Mouse (Mus musculus): ENCODE data around the gene Sptbn4. TPM values are rescaled to one million over a fixed set of nuclear protein-coding genes. Genes with fewer than 3 reads are reported as not detected.

The Sptbn4 gene
- polyA plus RNA-seq, 1 experiment from 2014 or later, result 4.1 TPM

GRCm38 (mm10) chr7:27310996-27311535 is 136.4 kb downstream of the Sptbn4 start:
- Histone ChIP-seq H3K4me3 (replicated peaks; ENCODE audit: low read depth, low read length) (no peak overlapping the region), H3K4me1 (ENCODE audit: control insufficient read depth, insufficient read depth, low read length) (0 out of 2 replicates have a peak, but pooled peaks cover 10% of the 10 kb centered on the region), H3K36me3 (ENCODE audit: control insufficient read depth, insufficient read depth, low read length) (no peaks in the 10 kb centered on the region), H3K27ac (replicated peaks; ENCODE audit: low read depth, low read length) (no peak overlapping the region), H3K9ac (replicated peaks; ENCODE audit: low read length) (no peak overlapping the region), H3K4me2 (ENCODE audit: low read length) (no peak overlapping the region; the same call in 1 of the 2 replicates), H3K27me3 (ENCODE audit: control insufficient read depth, insufficient read depth, low read length) (peaks cover 4% of the 10 kb centered on the region; the same call in 1 of the 2 replicates), H3K9me3 (ENCODE audit: control insufficient read depth, low read length) (peaks cover 4% of the 10 kb centered on the region; the same call in 1 of the 2 replicates)
- DNase-seq (no peak), ATAC-seq (ENCODE audit: low FRiP score, low TSS enrichment) (no peak)
- WGBS, result 49% methylated on average over 8 of the region's 8 CpGs

- Histone ChIP-seq H3K4me3 (replicated peaks; ENCODE audit: low read depth, low read length) (peak overlapping the region; percentile 24; the same call in 1 of the 2 replicates), H3K9me3 (ENCODE audit: control insufficient read depth, low read length) (peaks cover 4% of the 10 kb centered on the region; the same call in 1 of the 2 replicates), H3K36me3 (ENCODE audit: control insufficient read depth, insufficient read depth, low read length) (no peaks in the 10 kb centered on the region), H3K9ac (replicated peaks; ENCODE audit: low read length) (peak overlapping the region; percentile 37; the same call in 1 of the 2 replicates), H3K27me3 (ENCODE audit: control insufficient read depth, insufficient read depth, low read length) (peaks cover 4% of the 10 kb centered on the region; the same call in 1 of the 2 replicates), H3K4me2 (ENCODE audit: low read length) (peak overlapping the region; percentile 54), H3K27ac (replicated peaks; ENCODE audit: low read depth, low read length) (no peak overlapping the region), H3K4me1 (ENCODE audit: control insufficient read depth, insufficient read depth, low read length) (0 out of 2 replicates have a peak, but pooled peaks cover 10% of the 10 kb centered on the region)
- WGBS, result 6% methylated on average over 17 of the region's 17 CpGs
- peak; percentile 72 for DNase-seq
- peak; percentile 46; the same call in 1 of the 2 replicates for ATAC-seq (ENCODE audit: low FRiP score, low TSS enrichment)
Observed at GRCm38 (mm10) chr7:27310306-27310705, 137.2 kb downstream of the Sptbn4 start.

GRCm38 (mm10) chr7:27309832-27310231 is 137.7 kb downstream of the Sptbn4 start:
- no peak for ATAC-seq (ENCODE audit: low FRiP score, low TSS enrichment)
- WGBS, result 49% methylated on average over 3 of the region's 3 CpGs
- H3K4me1 ChIP-seq (ENCODE audit: control insufficient read depth, insufficient read depth, low read length), result 0 out of 2 replicates have a peak, but pooled peaks cover 10% of the 10 kb centered on the region
- H3K4me3 ChIP-seq (replicated peaks; ENCODE audit: low read depth, low read length), result no peak overlapping the region
- H3K4me2 ChIP-seq (ENCODE audit: low read length), result no peak overlapping the region
- H3K36me3 ChIP-seq (ENCODE audit: control insufficient read depth, insufficient read depth, low read length), result no peaks in the 10 kb centered on the region
- peaks cover 4% of the 10 kb centered on the region; the same call in 1 of the 2 replicates for H3K9me3 ChIP-seq (ENCODE audit: control insufficient read depth, low read length)
- no peak for DNase-seq
- H3K9ac ChIP-seq (replicated peaks; ENCODE audit: low read length), result no peak overlapping the region
- peaks cover 4% of the 10 kb centered on the region; the same call in 1 of the 2 replicates for H3K27me3 ChIP-seq (ENCODE audit: control insufficient read depth, insufficient read depth, low read length)
- no peak overlapping the region for H3K27ac ChIP-seq (replicated peaks; ENCODE audit: low read depth, low read length)

- Histone ChIP-seq H3K27ac (replicated peaks; ENCODE audit: low read depth, low read length) (no peak overlapping the region), H3K9ac (replicated peaks; ENCODE audit: low read length) (no peak overlapping the region), H3K4me3 (replicated peaks; ENCODE audit: low read depth, low read length) (peak overlapping the region; percentile 14; the same call in 1 of the 2 replicates), H3K4me1 (ENCODE audit: control insufficient read depth, insufficient read depth, low read length) (0 out of 2 replicates have a peak, but pooled peaks cover 10% of the 10 kb centered on the region), H3K36me3 (ENCODE audit: control insufficient read depth, insufficient read depth, low read length) (no peaks in the 10 kb centered on the region), H3K9me3 (ENCODE audit: control insufficient read depth, low read length) (peaks cover 4% of the 10 kb centered on the region; the same call in 1 of the 2 replicates), H3K27me3 (ENCODE audit: control insufficient read depth, insufficient read depth, low read length) (peaks cover 4% of the 10 kb centered on the region; the same call in 1 of the 2 replicates), H3K4me2 (ENCODE audit: low read length) (peak overlapping the region; percentile 48)
- peak; percentile 40 for DNase-seq
- no peak for ATAC-seq (ENCODE audit: low FRiP score, low TSS enrichment)
- 15% methylated on average over 28 of the region's 28 CpGs for WGBS
Observed at GRCm38 (mm10) chr7:27308821-27309549, 138.5 kb downstream of the Sptbn4 start.

GRCm38 (mm10) chr7:27307551-27307950 is 139.9 kb downstream of the Sptbn4 start:
- no peak for ATAC-seq (ENCODE audit: low FRiP score, low TSS enrichment)
- Histone ChIP-seq H3K9ac (replicated peaks; ENCODE audit: low read length) (no peak overlapping the region), H3K4me3 (replicated peaks; ENCODE audit: low read depth, low read length) (no peak overlapping the region), H3K9me3 (ENCODE audit: control insufficient read depth, low read length) (no peaks in the 10 kb centered on the region), H3K4me1 (ENCODE audit: control insufficient read depth, insufficient read depth, low read length) (0 out of 2 replicates have a peak, but pooled peaks cover 10% of the 10 kb centered on the region), H3K36me3 (ENCODE audit: control insufficient read depth, insufficient read depth, low read length) (no peaks in the 10 kb centered on the region), H3K27me3 (ENCODE audit: control insufficient read depth, insufficient read depth, low read length) (peaks cover 4% of the 10 kb centered on the region; the same call in 1 of the 2 replicates), H3K27ac (replicated peaks; ENCODE audit: low read depth, low read length) (no peak overlapping the region), H3K4me2 (ENCODE audit: low read length) (no peak overlapping the region)
- DNase-seq, result no peak
- 40% methylated on average over 9 of the region's 9 CpGs for WGBS

Other genes starting within 250 kb of the Sptbn4 start
- 7.3 and 7.4 TPM in 2 replicates for gene Itpkc, start 219.0 kb downstream of the Sptbn4 start, polyA plus RNA-seq (2014; fragmentation: Nextera tagmentation; extraction: Ambion mirVana)
- gene Coq8b, start 214.7 kb downstream of the Sptbn4 start, polyA plus RNA-seq (2014; fragmentation: Nextera tagmentation; extraction: Ambion mirVana), result 19.8 and 22.6 TPM in 2 replicates
- gene Numbl, start 189.3 kb downstream of the Sptbn4 start, polyA plus RNA-seq (2014; fragmentation: Nextera tagmentation; extraction: Ambion mirVana), result 33.7 and 50.1 TPM in 2 replicates
- 6.4 and 7.4 TPM in 2 replicates for gene Ltbp4, start 110.0 kb downstream of the Sptbn4 start, polyA plus RNA-seq (2014; fragmentation: Nextera tagmentation; extraction: Ambion mirVana)
- gene Shkbp1, start 91.7 kb downstream of the Sptbn4 start, polyA plus RNA-seq (2014; fragmentation: Nextera tagmentation; extraction: Ambion mirVana), result 50.4 and 52.5 TPM in 2 replicates
- not detected in 2 replicates for gene Gm20479, start 90.3 kb downstream of the Sptbn4 start, polyA plus RNA-seq (2014; fragmentation: Nextera tagmentation; extraction: Ambion mirVana)
- 8.9 and 17.3 TPM in 2 replicates for gene Blvrb, start 292 bp upstream of the Sptbn4 start, polyA plus RNA-seq (2014; fragmentation: Nextera tagmentation; extraction: Ambion mirVana)
- 6.6 and 9.8 TPM in 2 replicates for gene Sertad3, start 26.1 kb upstream of the Sptbn4 start, polyA plus RNA-seq (2014; fragmentation: Nextera tagmentation; extraction: Ambion mirVana)
- 6.0 and 7.5 TPM in 2 replicates for gene Sertad1, start 39.2 kb upstream of the Sptbn4 start, polyA plus RNA-seq (2014; fragmentation: Nextera tagmentation; extraction: Ambion mirVana)
- 0.77 and 0.97 TPM in 2 replicates for gene Prx, start 51.6 kb upstream of the Sptbn4 start, polyA plus RNA-seq (2014; fragmentation: Nextera tagmentation; extraction: Ambion mirVana)
- 0.43 and 0.78 TPM in 2 replicates for gene Hipk4, start 75.6 kb upstream of the Sptbn4 start, polyA plus RNA-seq (2014; fragmentation: Nextera tagmentation; extraction: Ambion mirVana)
- 114 and 134 TPM in 2 replicates for gene Pld3, start 105.5 kb upstream of the Sptbn4 start, polyA plus RNA-seq (2014; fragmentation: Nextera tagmentation; extraction: Ambion mirVana)
- gene 2310022A10Rik, start 105.5 kb upstream of the Sptbn4 start, polyA plus RNA-seq (2014; fragmentation: Nextera tagmentation; extraction: Ambion mirVana), result 26.3 and 35.3 TPM in 2 replicates
- 51.0 and 67.0 TPM in 2 replicates for gene Akt2, start 143.9 kb upstream of the Sptbn4 start, polyA plus RNA-seq (2014; fragmentation: Nextera tagmentation; extraction: Ambion mirVana)
- 71.3 and 104 TPM in 2 replicates for gene Ttc9b, start 206.2 kb upstream of the Sptbn4 start, polyA plus RNA-seq (2014; fragmentation: Nextera tagmentation; extraction: Ambion mirVana)
- 19.0 and 24.0 TPM in 2 replicates for gene Map3k10, start 226.9 kb upstream of the Sptbn4 start, polyA plus RNA-seq (2014; fragmentation: Nextera tagmentation; extraction: Ambion mirVana)
- 15.1 and 15.5 TPM in 2 replicates for gene Zfp607b, start 241.7 kb upstream of the Sptbn4 start, polyA plus RNA-seq (2014; fragmentation: Nextera tagmentation; extraction: Ambion mirVana)